Mouse (Mus musculus): ENCODE measurements around the gene Usp19.

DNA sequence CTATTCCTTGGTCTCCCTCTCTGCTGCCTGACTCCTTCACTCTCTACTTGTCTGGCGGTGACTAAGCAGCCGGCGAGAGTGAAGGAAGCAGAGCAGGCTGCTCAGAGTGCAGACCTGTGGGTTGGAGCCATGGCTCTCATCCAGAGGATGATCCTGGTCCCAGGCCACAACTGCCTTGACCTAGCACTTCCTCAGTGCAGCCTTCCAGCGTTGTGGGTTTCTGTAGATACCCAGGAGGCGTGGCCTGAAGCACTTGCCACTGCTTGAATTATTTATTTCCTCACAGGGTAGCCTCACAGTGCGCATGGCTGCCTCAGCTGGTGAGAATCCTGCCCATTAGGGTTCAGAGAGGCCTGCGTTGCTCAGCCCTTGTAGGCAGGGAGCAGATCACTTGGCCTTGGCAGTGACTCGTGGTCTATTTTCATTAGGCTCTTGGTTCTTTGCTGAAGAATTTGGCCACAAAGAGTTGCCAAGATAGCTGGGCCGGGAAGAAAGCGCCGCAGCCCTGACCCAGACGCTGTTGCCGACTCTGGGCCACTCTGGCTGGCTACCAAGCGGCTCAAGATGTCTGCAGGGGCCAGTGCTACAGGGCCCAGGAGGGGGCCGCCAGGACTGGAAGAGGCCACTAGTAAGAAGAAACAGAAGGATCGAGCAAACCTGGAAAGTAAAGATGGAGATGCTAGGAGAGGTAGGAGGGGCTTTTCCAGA, 1.8 kb downstream of the Usp19 start:
- TF ChIP-seq POLR2A (IDR thresholded peaks at IDR 0.05; ENCODE audit: borderline replicate concordance, low read depth, low read length): no peak
- TF ChIP-seq CTCF (IDR thresholded peaks at IDR 0.05; ENCODE audit: low read depth, low read length): no peak
